Mouse (Mus musculus) MEL (cell line): ENCODE data around the gene Acot13. TPM values are rescaled to one million over a fixed set of nuclear protein-coding genes. Genes with fewer than 3 reads are reported as not detected.

Experiments
- DNase-seq: peaks from one replicate; pipeline ENCODE4 v3.0.0; 2011; ENCODE audit warnings: low read depth, low spot score
- H3K27ac ChIP-seq: 2 replicates; pipeline ENCODE4 v1.5.1; 2012; ENCODE audit warnings: low read depth, mild to moderate bottlenecking, control low read depth, low read length, moderate library complexity; ENCODE audit not compliant: control insufficient read depth
- H3K27me3 ChIP-seq, 2 experiments: fragments of 150-350 bp in 1 of 2; sonication (generic) in 1 of 2; 2 replicates each; pipeline ENCODE4 v1.6.1; 2012; ENCODE audit warnings: low read length in 2 of 2, mild to moderate bottlenecking in 2 of 2, improper control_type of control experiment in 1 of 2, moderate library complexity in 1 of 2; ENCODE audit not compliant: insufficient read depth in 2 of 2, control insufficient read depth in 1 of 2
- H3K36me3 ChIP-seq, 2 experiments: 2 replicates each; pipeline ENCODE4 v1.6.1; 2012 to 2014; ENCODE audit warnings: low read length in 2 of 2, improper control_type of control experiment in 1 of 2, inconsistent platforms in 1 of 2, mild to moderate bottlenecking in 1 of 2; ENCODE audit not compliant: insufficient read depth in 2 of 2, control insufficient read depth in 1 of 2
- H3K4me1 ChIP-seq, 2 experiments: fragments of 150-350 bp in 1 of 2; sonication (generic) in 1 of 2; 2 replicates each; pipeline ENCODE4 v1.6.1; 2012; ENCODE audit warnings: low read length in 2 of 2, improper control_type of control experiment in 1 of 2, mild to moderate bottlenecking in 1 of 2; ENCODE audit not compliant: insufficient read depth in 2 of 2, control insufficient read depth in 1 of 2
- H3K4me3 ChIP-seq, 2 experiments: fragments of 150-350 bp in 1 of 2; sonication (generic) in 1 of 2; 2 replicates each; pipeline ENCODE4 v1.5.1; 2012; ENCODE audit warnings: low read depth in 2 of 2, low read length in 2 of 2, mild to moderate bottlenecking in 2 of 2, moderate library complexity in 2 of 2, control low read depth in 1 of 2, improper control_type of control experiment in 1 of 2; ENCODE audit not compliant: control insufficient read depth in 1 of 2, insufficient read depth in 1 of 2
- H3K79me2 ChIP-seq: 2 replicates; pipeline ENCODE4 v1.6.1; 2012; ENCODE audit warnings: mild to moderate bottlenecking, low read length, moderate library complexity; ENCODE audit not compliant: control insufficient read depth, poor library complexity, insufficient read depth
- H3K9ac ChIP-seq: 2 replicates; pipeline ENCODE4 v1.6.1; 2012; ENCODE audit warnings: low read depth, mild to moderate bottlenecking, control low read depth, low read length, moderate library complexity; ENCODE audit not compliant: control insufficient read depth, poor library complexity, severe bottlenecking
- H3K9me3 ChIP-seq: fragments of 150-350 bp; sonication (generic); replicated peaks from 2 replicates; pipeline ENCODE4 v1.6.1; 2012; ENCODE audit warnings: mild to moderate bottlenecking, low read length, improper control_type of control experiment, moderate library complexity; ENCODE audit not compliant: insufficient read depth
- BHLHE40 ChIP-seq: IDR thresholded peaks from 2 replicates; pipeline ENCODE4 v1.6.1; 2012; ENCODE audit warnings: low read depth, mild to moderate bottlenecking, inconsistent platforms, low read length, improper control_type of control experiment, borderline replicate concordance
- CHD1 ChIP-seq: IDR thresholded peaks from 2 replicates; pipeline ENCODE4 v1.6.1; 2012; ENCODE audit warnings: low read depth, mild to moderate bottlenecking, inconsistent platforms, low read length, improper control_type of control experiment
- CHD2 ChIP-seq: IDR thresholded peaks from 2 replicates; pipeline ENCODE4 v1.6.1; 2011; ENCODE audit warnings: low read length, improper control_type of control experiment
- E2F4 ChIP-seq: IDR thresholded peaks from 2 replicates; pipeline ENCODE4 v1.6.1; 2011; ENCODE audit warnings: low read depth, low read length, improper control_type of control experiment, borderline replicate concordance
- ELF1 ChIP-seq: IDR thresholded peaks from 2 replicates; pipeline ENCODE4 v1.6.1; 2014; ENCODE audit warnings: low read depth, mild to moderate bottlenecking, inconsistent platforms, low read length, improper control_type of control experiment, moderate library complexity
- EP300 ChIP-seq, 2 experiments: IDR thresholded peaks; 2 replicates each; pipeline ENCODE4 v1.6.1; 2011; ENCODE audit warnings: improper control_type of control experiment in 2 of 2, low read length in 2 of 2, low read depth in 1 of 2, mild to moderate bottlenecking in 1 of 2
- ETS1 ChIP-seq: IDR thresholded peaks from 2 replicates; pipeline ENCODE4 v1.6.1; 2012; ENCODE audit warnings: low read depth, mild to moderate bottlenecking, inconsistent platforms, low read length, improper control_type of control experiment, moderate library complexity
- GABPA ChIP-seq: IDR thresholded peaks from 2 replicates; pipeline ENCODE4 v1.6.1; 2012; ENCODE audit warnings: low read depth, mild to moderate bottlenecking, inconsistent platforms, low read length, improper control_type of control experiment, moderate library complexity
- MAX ChIP-seq: IDR thresholded peaks from 2 replicates; pipeline ENCODE4 v1.6.1; 2011; ENCODE audit warnings: low read length, improper control_type of control experiment
- MEF2A ChIP-seq: IDR thresholded peaks from 2 replicates; pipeline ENCODE4 v1.6.1; 2014; ENCODE audit warnings: low read depth, mild to moderate bottlenecking, inconsistent platforms, low read length, improper control_type of control experiment; ENCODE audit not compliant: poor library complexity, insufficient replicate concordance, severe bottlenecking; ENCODE audit errors: extremely low read depth
- POLR2A ChIP-seq, 2 experiments: IDR thresholded peaks; 2 replicates each; pipeline ENCODE4 v1.6.1; 2011 to 2012; ENCODE audit warnings: low read length in 2 of 2, mild to moderate bottlenecking in 2 of 2, control low read depth in 1 of 2, improper control_type of control experiment in 1 of 2, low read depth in 1 of 2, moderate library complexity in 1 of 2; ENCODE audit not compliant: control insufficient read depth in 1 of 2, insufficient read depth in 1 of 2, poor library complexity in 1 of 2
- POLR2AphosphoS2 ChIP-seq: IDR thresholded peaks from 2 replicates; pipeline ENCODE4 v1.6.1; 2011; ENCODE audit warnings: low read length, improper control_type of control experiment
- POLR2AphosphoS5 ChIP-seq: IDR thresholded peaks from 2 replicates; pipeline ENCODE4 v1.6.1; 2012; ENCODE audit warnings: low read depth, borderline replicate concordance, mild to moderate bottlenecking, inconsistent platforms, low read length, moderate library complexity, mixed read lengths
- RCOR1 ChIP-seq: IDR thresholded peaks from 2 replicates; pipeline ENCODE4 v1.6.1; 2012; ENCODE audit warnings: low read depth, mild to moderate bottlenecking, inconsistent platforms, low read length, improper control_type of control experiment
- TAL1 ChIP-seq: IDR thresholded peaks from 2 replicates; pipeline ENCODE4 v1.6.1; 2012; ENCODE audit warnings: mild to moderate bottlenecking, inconsistent platforms, low read length, moderate library complexity, mixed read lengths
- TCF12 ChIP-seq: IDR thresholded peaks from 2 replicates; pipeline ENCODE4 v1.6.1; 2014; ENCODE audit warnings: low read depth, mild to moderate bottlenecking, inconsistent platforms, low read length, improper control_type of control experiment, moderate library complexity
- UBTF ChIP-seq: IDR thresholded peaks from 2 replicates; pipeline ENCODE4 v1.6.1; 2012; ENCODE audit warnings: low read depth, mild to moderate bottlenecking, inconsistent platforms, low read length, improper control_type of control experiment, moderate library complexity, borderline replicate concordance; ENCODE audit not compliant: insufficient read depth
- ZC3H11A ChIP-seq: IDR thresholded peaks from 2 replicates; pipeline ENCODE4 v1.6.1; 2012; ENCODE audit warnings: low read depth, mild to moderate bottlenecking, inconsistent platforms, low read length, improper control_type of control experiment
- ZMIZ1 ChIP-seq: IDR thresholded peaks from 2 replicates; pipeline ENCODE4 v1.6.1; 2012; ENCODE audit warnings: low read depth, mild to moderate bottlenecking, inconsistent platforms, low read length, improper control_type of control experiment, moderate library complexity
- ZNF384 ChIP-seq: IDR thresholded peaks from 2 replicates; pipeline ENCODE4 v1.6.1; 2012; ENCODE audit warnings: low read depth, mild to moderate bottlenecking, inconsistent platforms, low read length, improper control_type of control experiment
- polyA plus RNA-seq, 2 experiments: library from polyadenylated mRNA; stranded (reverse) in 1 of 2; unstranded in 1 of 2; fragments of >175 nt in 1 of 2; fragments of >200 nt in 1 of 2; gene quantifications; 2 replicates each; pipeline versions ENCODE4 v1.2.1 to v1.2.4; 2012; ENCODE audit warnings: low replicate concordance in 2 of 2, low read depth in 1 of 2; ENCODE audit not compliant: insufficient read length in 2 of 2, insufficient read depth in 1 of 2, missing spikeins in 1 of 2
- total RNA-seq: library from RNA; depleted of rRNA; stranded (reverse); fragments of 300-350 nt; gene quantifications from 2 replicates; pipeline ENCODE4 v1.2.3, GENCODE M21; 2012

Gene Acot13
- total and polyA plus RNA-seq, 3 experiments = 51.8 to 57.3 TPM; not detected in 1

- peaks cover 0 to 5% of the 10 kb centered on the region in 2 experiments; a peak in 3 of 4 replicates for H3K27me3 ChIP-seq
- H3K9ac ChIP-seq = no peak overlapping the region
- H3K9me3 ChIP-seq = no peaks in the 10 kb centered on the region
- no peaks in the 10 kb centered on the region for H3K79me2 ChIP-seq
- H3K36me3 ChIP-seq = no peaks in the 10 kb centered on the region
- DNase-seq = no peak
- no peak overlapping the region for H3K4me3 ChIP-seq
- no peak overlapping the region for H3K27ac ChIP-seq
- no peaks in the 10 kb centered on the region for H3K4me1 ChIP-seq
- TF ChIP-seq CHD2 (no peak), CHD1 (no peak), TCF12 (no peak), POLR2A (IDR thresholded peaks at IDR 0.05; ENCODE audit: control insufficient read depth in 1 of 2, insufficient read depth in 1 of 2, low read depth in 1 of 2, low read length in 2 of 2, poor library complexity in 1 of 2) (no peak), POLR2AphosphoS5 (no peak), ETS1 (no peak), RCOR1 (no peak), GABPA (no peak), ELF1 (no peak), MAX (no peak), TAL1 (no peak), BHLHE40 (no peak), POLR2AphosphoS2 (no peak), UBTF (no peak), ZNF384 (no peak), E2F4 (no peak)
- TF ChIP-seq, all 39 proteins: peak for 0
These were observed 48.2 kb upstream of the Acot13 start for GRCm38 (mm10) chr13:24879359-24880040.

GRCm38 (mm10) chr13:24868233-24868632 lies 36.9 kb upstream of the Acot13 start:
- H3K4me1 ChIP-seq = peaks cover 0 to 3% of the 10 kb centered on the region in 2 experiments; a peak in 1 of 4 replicates
- peaks cover 0 to 1% of the 10 kb centered on the region in 2 experiments; a peak in 1 of 4 replicates for H3K27me3 ChIP-seq
- H3K27ac ChIP-seq = no peak overlapping the region
- H3K4me3 ChIP-seq = no peak overlapping the region
- no peak overlapping the region for H3K9ac ChIP-seq
- H3K36me3 ChIP-seq = no peaks in the 10 kb centered on the region
- no peaks in the 10 kb centered on the region for H3K79me2 ChIP-seq
- no peak for DNase-seq
- TF ChIP-seq ZC3H11A (no peak), EP300 (IDR thresholded peaks at IDR 0.05; ENCODE audit: low read depth in 1 of 2, low read length in 2 of 2) (no peak), UBTF (no peak), MEF2A (no peak), CHD1 (no peak), ZMIZ1 (no peak), TCF12 (no peak), POLR2AphosphoS2 (no peak)
- TF ChIP-seq, all 39 proteins: peak for 0
- H3K9me3 ChIP-seq = no peaks in the 10 kb centered on the region
